Mouse (Mus musculus) midbrain, embryonic 14.5 days (tissue): Measurements from ENCODE around the gene Sfxn5. TPM values are rescaled to one million over a fixed set of nuclear protein-coding genes. Genes with fewer than 3 reads are reported as not detected.

Experiments
- ATAC-seq: fragments of 200-750 bp; cut with Nextera tagmentation; 2 replicates; pipeline ENCODE4 v1.8.0; 2017; ENCODE audit warnings: moderate number of reproducible peaks, moderate library complexity; ENCODE audit not compliant: low FRiP score, low TSS enrichment
- DNase-seq: peaks from one replicate; pipeline ENCODE4 v3.0.0-alpha.2; 2015
- H3K27ac ChIP-seq: fragments of 300-500 bp; sonication (generic); replicated peaks from 2 replicates; pipeline ENCODE4 v1.5.1; 2014; ENCODE audit warnings: mild to moderate bottlenecking, low read depth, low read length, moderate library complexity
- H3K27me3 ChIP-seq: fragments of 300-500 bp; sonication (generic); 2 replicates; pipeline ENCODE4 v1.6.1; 2014; ENCODE audit warnings: low read length, control low read depth, mixed read lengths; ENCODE audit not compliant: control insufficient read depth, insufficient read depth
- H3K36me3 ChIP-seq: fragments of 300-500 bp; sonication (generic); 2 replicates; pipeline ENCODE4 v1.6.1; 2014; ENCODE audit warnings: low read length, control low read depth; ENCODE audit not compliant: control insufficient read depth, insufficient read depth
- H3K4me1 ChIP-seq: fragments of 300-500 bp; sonication (generic); 2 replicates; pipeline ENCODE4 v1.6.1; 2014; ENCODE audit warnings: mild to moderate bottlenecking, antibody characterized with exemption, low read length, control low read depth; ENCODE audit not compliant: control insufficient read depth, insufficient read depth
- H3K4me2 ChIP-seq: fragments of 300-500 bp; sonication (generic); 2 replicates; pipeline ENCODE4 v1.6.1; 2014; ENCODE audit warnings: mild to moderate bottlenecking, low read length, moderate library complexity
- H3K4me3 ChIP-seq: fragments of 300-500 bp; sonication (generic); replicated peaks from 2 replicates; pipeline ENCODE4 v1.5.1; 2014; ENCODE audit warnings: low read depth, low read length
- H3K9ac ChIP-seq: fragments of 300-500 bp; sonication (generic); replicated peaks from 2 replicates; pipeline ENCODE4 v1.6.1; 2014; ENCODE audit warnings: mild to moderate bottlenecking, low read length, moderate library complexity
- H3K9me3 ChIP-seq: fragments of 300-500 bp; sonication (generic); 2 replicates; pipeline ENCODE4 v1.6.1; 2016; ENCODE audit warnings: low read length, control low read depth, mixed read lengths; ENCODE audit not compliant: control insufficient read depth
- WGBS: fragments of 180-500 bp; shearing (Covaris S2); extraction: QIAGEN DNeasy Blood & Tissue Kit; methylation state at CpG from one replicate; pipeline ENCODE4 v1.1.7; 2014; 5-methylcytosine and 5-hydroxymethylcytosine counted together
- polyA plus RNA-seq: library from polyadenylated mRNA; unstranded; fragments of >200 nt; fragmentation: Nextera tagmentation; extraction: Ambion mirVana; gene quantifications from 2 replicates; pipeline ENCODE4 v1.2.1, GENCODE M21; 2014

The Sfxn5 gene
- polyA plus RNA-seq, 1 experiment from 2014 or later = 15.6 TPM

- ATAC-seq = no peak
- no peaks in the 10 kb centered on the region for H3K36me3 ChIP-seq
- no peak for DNase-seq
- no peaks in the 10 kb centered on the region for H3K9me3 ChIP-seq
- WGBS = 67% methylated on average over 5 of the region's 5 CpGs
- peaks cover 27% of the 10 kb centered on the region for H3K4me1 ChIP-seq
- no peak overlapping the region for H3K4me2 ChIP-seq
- no peak overlapping the region for H3K4me3 ChIP-seq
- H3K27ac ChIP-seq = no peak overlapping the region
- no peaks in the 10 kb centered on the region for H3K27me3 ChIP-seq
- no peak overlapping the region for H3K9ac ChIP-seq
Observed at GRCm38 (mm10) chr6:85368722-85369121, 35.5 kb upstream of the Sfxn5 start.

- Histone ChIP-seq H3K9me3 (no peaks in the 10 kb centered on the region), H3K4me2 (no peak overlapping the region), H3K36me3 (no peaks in the 10 kb centered on the region), H3K9ac (no peak overlapping the region), H3K27me3 (no peaks in the 10 kb centered on the region), H3K4me1 (peaks cover 21% of the 10 kb centered on the region), H3K4me3 (no peak overlapping the region), H3K27ac (no peak overlapping the region)
- ATAC-seq (no peak), DNase-seq (no peak)
- 76% methylated on average over 1 of the region's 1 CpGs for WGBS
Observed at GRCm38 (mm10) chr6:85368166-85368565, 34.9 kb upstream of the Sfxn5 start.

GRCm38 (mm10) chr6:85366387-85366786 lies 33.2 kb upstream of the Sfxn5 start:
- H3K9ac ChIP-seq = no peak overlapping the region
- no peak overlapping the region for H3K4me2 ChIP-seq
- H3K9me3 ChIP-seq = no peaks in the 10 kb centered on the region
- H3K27me3 ChIP-seq = no peaks in the 10 kb centered on the region
- WGBS = 61% methylated on average over 1 of the region's 1 CpGs
- DNase-seq (peak; percentile 25), ATAC-seq (no peak)
- H3K4me1 ChIP-seq = peaks cover 6% of the 10 kb centered on the region; the same call in 1 of the 2 replicates
- H3K36me3 ChIP-seq = no peaks in the 10 kb centered on the region
- no peak overlapping the region for H3K4me3 ChIP-seq
- no peak overlapping the region for H3K27ac ChIP-seq

GRCm38 (mm10) chr6:85364439-85364838 lies 31.2 kb upstream of the Sfxn5 start:
- peaks cover 6% of the 10 kb centered on the region; the same call in 1 of the 2 replicates for H3K4me1 ChIP-seq
- no peaks in the 10 kb centered on the region for H3K27me3 ChIP-seq
- H3K36me3 ChIP-seq = no peaks in the 10 kb centered on the region
- no peak for DNase-seq
- no peak overlapping the region for H3K4me2 ChIP-seq
- no peak overlapping the region for H3K4me3 ChIP-seq
- ATAC-seq = no peak
- H3K27ac ChIP-seq = no peak overlapping the region
- 76% methylated on average over 5 of the region's 5 CpGs for WGBS
- no peaks in the 10 kb centered on the region for H3K9me3 ChIP-seq
- no peak overlapping the region for H3K9ac ChIP-seq

GRCm38 (mm10) chr6:85363906-85364260 lies 30.7 kb upstream of the Sfxn5 start:
- Histone ChIP-seq H3K4me3 (no peak overlapping the region), H3K27ac (no peak overlapping the region), H3K27me3 (no peaks in the 10 kb centered on the region), H3K4me1 (0 out of 2 replicates have a peak, but pooled peaks cover 6% of the 10 kb centered on the region), H3K4me2 (no peak overlapping the region), H3K9me3 (no peaks in the 10 kb centered on the region), H3K9ac (no peak overlapping the region), H3K36me3 (no peaks in the 10 kb centered on the region)
- ATAC-seq (no peak), DNase-seq (no peak)
- 88% methylated on average over 4 of the region's 4 CpGs for WGBS

GRCm38 (mm10) chr6:85363231-85363905 lies 30.1 kb upstream of the Sfxn5 start:
- no peak for DNase-seq
- Histone ChIP-seq H3K36me3 (no peaks in the 10 kb centered on the region), H3K9ac (no peak overlapping the region), H3K4me3 (no peak overlapping the region), H3K27me3 (no peaks in the 10 kb centered on the region), H3K4me2 (no peak overlapping the region), H3K27ac (no peak overlapping the region), H3K9me3 (no peaks in the 10 kb centered on the region), H3K4me1 (0 out of 2 replicates have a peak, but pooled peaks cover 6% of the 10 kb centered on the region)
- no peak for ATAC-seq
- WGBS = 89% methylated on average over 5 of the region's 5 CpGs

GRCm38 (mm10) chr6:85362610-85363009 lies 29.4 kb upstream of the Sfxn5 start:
- 85% methylated on average over 5 of the region's 5 CpGs for WGBS
- H3K4me2 ChIP-seq = no peak overlapping the region
- ATAC-seq (no peak), DNase-seq (no peak)
- H3K27me3 ChIP-seq = no peaks in the 10 kb centered on the region
- no peak overlapping the region for H3K9ac ChIP-seq
- no peaks in the 10 kb centered on the region for H3K36me3 ChIP-seq
- no peaks in the 10 kb centered on the region for H3K9me3 ChIP-seq
- no peak overlapping the region for H3K4me3 ChIP-seq
- H3K4me1 ChIP-seq = 0 out of 2 replicates have a peak, but pooled peaks cover 6% of the 10 kb centered on the region
- no peak overlapping the region for H3K27ac ChIP-seq

- DNase-seq (no peak), ATAC-seq (no peak)
- no peak overlapping the region for H3K9ac ChIP-seq
- H3K4me1 ChIP-seq = no peaks in the 10 kb centered on the region
- no peak overlapping the region for H3K4me3 ChIP-seq
- H3K27ac ChIP-seq = no peak overlapping the region
- WGBS = 88% methylated on average over 5 of the region's 5 CpGs
- no peak overlapping the region for H3K4me2 ChIP-seq
- no peaks in the 10 kb centered on the region for H3K27me3 ChIP-seq
- no peaks in the 10 kb centered on the region for H3K9me3 ChIP-seq
- no peaks in the 10 kb centered on the region for H3K36me3 ChIP-seq
Observed at GRCm38 (mm10) chr6:85360311-85360710, 27.1 kb upstream of the Sfxn5 start.

- DNase-seq = no peak
- no peak overlapping the region for H3K27ac ChIP-seq
- H3K27me3 ChIP-seq = no peaks in the 10 kb centered on the region
- H3K9me3 ChIP-seq = no peaks in the 10 kb centered on the region
- no peak overlapping the region for H3K4me2 ChIP-seq
- H3K36me3 ChIP-seq = no peaks in the 10 kb centered on the region
- 85% methylated on average over 1 of the region's 1 CpGs for WGBS
- H3K9ac ChIP-seq = no peak overlapping the region
- no peaks in the 10 kb centered on the region for H3K4me1 ChIP-seq
- H3K4me3 ChIP-seq = no peak overlapping the region
- no peak for ATAC-seq
Observed at GRCm38 (mm10) chr6:85358877-85359276, 25.7 kb upstream of the Sfxn5 start.
